Mouse (Mus musculus) neural tube, embryonic 11.5 days (tissue): ENCODE results near the gene Ndrg3. TPM values are rescaled to one million over a fixed set of nuclear protein-coding genes. Genes with fewer than 3 reads are reported as not detected.

Experiments used
- ATAC-seq: fragments of 200-750 bp; cut with Nextera tagmentation; 2 replicates; pipeline ENCODE4 v1.8.0; 2017; ENCODE audit warnings: moderate number of reproducible peaks, mild to moderate bottlenecking, moderate TSS enrichment, moderate library complexity; ENCODE audit not compliant: insufficient read depth, low FRiP score, low TSS enrichment
- DNase-seq: peaks from one replicate; pipeline ENCODE4 v3.0.0-alpha.2; 2015; ENCODE audit warnings: low spot score
- H3K27ac ChIP-seq: fragments of 300-500 bp; sonication (generic); 2 replicates; pipeline ENCODE4 v1.5.1; 2014; ENCODE audit warnings: low read depth, mild to moderate bottlenecking, low read length
- H3K27me3 ChIP-seq: fragments of 300-500 bp; sonication (generic); 2 replicates; pipeline ENCODE4 v1.6.1; 2014; ENCODE audit warnings: mild to moderate bottlenecking, low read length, mixed read lengths; ENCODE audit not compliant: control insufficient read depth, insufficient read depth
- H3K36me3 ChIP-seq: fragments of 300-500 bp; sonication (generic); 2 replicates; pipeline ENCODE4 v1.6.1; 2014; ENCODE audit warnings: mild to moderate bottlenecking, low read length, moderate library complexity, mixed read lengths; ENCODE audit not compliant: control insufficient read depth, insufficient read depth
- H3K4me1 ChIP-seq: fragments of 300-500 bp; sonication (generic); 2 replicates; pipeline ENCODE4 v1.6.1; 2014; ENCODE audit warnings: low read length, mixed read lengths; ENCODE audit not compliant: control insufficient read depth, insufficient read depth
- H3K4me2 ChIP-seq: fragments of 300-500 bp; sonication (generic); 2 replicates; pipeline ENCODE4 v1.6.1; 2014; ENCODE audit warnings: low read depth, mild to moderate bottlenecking, moderate library complexity
- H3K4me3 ChIP-seq: fragments of 300-500 bp; sonication (generic); 2 replicates; pipeline ENCODE4 v1.5.1; 2014; ENCODE audit warnings: low read depth, low read length
- H3K9ac ChIP-seq: fragments of 300-500 bp; sonication (generic); 2 replicates; pipeline ENCODE4 v1.6.1; 2014; ENCODE audit warnings: mild to moderate bottlenecking, low read length
- H3K9me3 ChIP-seq: fragments of 300-500 bp; sonication (generic); 2 replicates; pipeline ENCODE4 v1.6.1; 2016; ENCODE audit warnings: low read length; ENCODE audit not compliant: control insufficient read depth
- WGBS: fragments of 180-500 bp; shearing (Covaris S2); extraction: QIAGEN DNeasy Blood & Tissue Kit; methylation state at CpG from one replicate; pipeline ENCODE4 v1.1.7; 2014; 5-methylcytosine and 5-hydroxymethylcytosine counted together
- polyA plus RNA-seq: library from polyadenylated mRNA; unstranded; fragments of >200 nt; fragmentation: Nextera tagmentation; extraction: Ambion mirVana; gene quantifications from 2 replicates; pipeline ENCODE4 v1.2.1, GENCODE M21; 2014

Gene Ndrg3
- polyA plus RNA-seq, 1 experiment from 2014 or later = 58.9 TPM

- Histone ChIP-seq H3K27ac (no peak overlapping the region), H3K9ac (no peak overlapping the region), H3K27me3 (no peaks in the 10 kb centered on the region), H3K4me2 (no peak overlapping the region), H3K4me1 (no peaks in the 10 kb centered on the region), H3K9me3 (no peaks in the 10 kb centered on the region), H3K4me3 (no peak overlapping the region), H3K36me3 (no peaks in the 10 kb centered on the region)
- 96% methylated on average over 2 of the region's 2 CpGs for WGBS
- DNase-seq (no peak), ATAC-seq (no peak)
Measured at GRCm38 (mm10) chr2:156982864-156983263, 9.0 kb downstream of the Ndrg3 start.

- Histone ChIP-seq H3K4me2 (no peak overlapping the region), H3K36me3 (no peaks in the 10 kb centered on the region), H3K9me3 (no peaks in the 10 kb centered on the region), H3K9ac (no peak overlapping the region), H3K27me3 (no peaks in the 10 kb centered on the region), H3K4me1 (no peaks in the 10 kb centered on the region), H3K4me3 (no peak overlapping the region), H3K27ac (no peak overlapping the region)
- ATAC-seq (no peak), DNase-seq (no peak)
- WGBS = 83% methylated on average over 4 of the region's 4 CpGs
Measured at GRCm38 (mm10) chr2:156981291-156981690, 10.6 kb downstream of the Ndrg3 start.

GRCm38 (mm10) chr2:156980059-156980458 is 11.8 kb downstream of the Ndrg3 start:
- Histone ChIP-seq H3K9ac (no peak overlapping the region), H3K27me3 (no peaks in the 10 kb centered on the region), H3K36me3 (no peaks in the 10 kb centered on the region), H3K27ac (no peak overlapping the region), H3K4me3 (no peak overlapping the region), H3K4me1 (no peaks in the 10 kb centered on the region), H3K4me2 (no peak overlapping the region), H3K9me3 (no peaks in the 10 kb centered on the region)
- ATAC-seq (no peak), DNase-seq (no peak)
- WGBS = 89% methylated on average over 2 of the region's 2 CpGs

- Histone ChIP-seq H3K36me3 (no peaks in the 10 kb centered on the region), H3K9ac (no peak overlapping the region), H3K9me3 (no peaks in the 10 kb centered on the region), H3K4me1 (no peaks in the 10 kb centered on the region), H3K27me3 (no peaks in the 10 kb centered on the region), H3K4me2 (no peak overlapping the region), H3K27ac (no peak overlapping the region), H3K4me3 (no peak overlapping the region)
- ATAC-seq (peak; percentile 45; the same call in 1 of the 2 replicates), DNase-seq (peak; percentile 42)
Measured at GRCm38 (mm10) chr2:156976711-156977110, 15.1 kb downstream of the Ndrg3 start.

- DNase-seq = no peak
- WGBS = 90% methylated on average over 2 of the region's 2 CpGs
Measured at GRCm38 (mm10) chr2:156974967-156975366, 16.9 kb downstream of the Ndrg3 start.

GRCm38 (mm10) chr2:156973316-156974100 is 18.3 kb downstream of the Ndrg3 start:
- 88% methylated on average over 5 of the region's 5 CpGs for WGBS
- DNase-seq = no peak

More at GRCm38 (mm10) chr2:156974967-156975366, 16.9 kb downstream of the Ndrg3 start:
- no peak for ATAC-seq
- H3K36me3 ChIP-seq = no peaks in the 10 kb centered on the region
- H3K27ac ChIP-seq = no peak overlapping the region
- no peak overlapping the region for H3K4me2 ChIP-seq
- no peaks in the 10 kb centered on the region for H3K4me1 ChIP-seq
- no peaks in the 10 kb centered on the region for H3K9me3 ChIP-seq
- no peak overlapping the region for H3K4me3 ChIP-seq
- H3K9ac ChIP-seq = no peak overlapping the region
- no peaks in the 10 kb centered on the region for H3K27me3 ChIP-seq

GRCm38 (mm10) chr2:156970253-156970652 is 21.6 kb downstream of the Ndrg3 start:
- no peak overlapping the region for H3K9ac ChIP-seq
- no peak overlapping the region for H3K4me3 ChIP-seq
- no peak overlapping the region for H3K4me2 ChIP-seq
- H3K36me3 ChIP-seq = no peaks in the 10 kb centered on the region
- no peaks in the 10 kb centered on the region for H3K9me3 ChIP-seq
- H3K27ac ChIP-seq = no peak overlapping the region
- no peaks in the 10 kb centered on the region for H3K4me1 ChIP-seq
- H3K27me3 ChIP-seq = no peaks in the 10 kb centered on the region
- no peak for DNase-seq
- 82% methylated on average over 7 of the region's 7 CpGs for WGBS
- no peak for ATAC-seq

More at GRCm38 (mm10) chr2:156973316-156974100, 18.3 kb downstream of the Ndrg3 start:
- no peak for ATAC-seq
- Histone ChIP-seq H3K9me3 (no peaks in the 10 kb centered on the region), H3K36me3 (no peaks in the 10 kb centered on the region), H3K4me2 (no peak overlapping the region), H3K4me3 (no peak overlapping the region), H3K27ac (no peak overlapping the region), H3K27me3 (no peaks in the 10 kb centered on the region), H3K9ac (no peak overlapping the region), H3K4me1 (no peaks in the 10 kb centered on the region)

GRCm38 (mm10) chr2:156968501-156968900 is 23.4 kb downstream of the Ndrg3 start:
- no peaks in the 10 kb centered on the region for H3K9me3 ChIP-seq
- ATAC-seq = no peak
- 87% methylated on average over 4 of the region's 4 CpGs for WGBS
- H3K4me1 ChIP-seq = no peaks in the 10 kb centered on the region
- no peak overlapping the region for H3K4me2 ChIP-seq
- H3K9ac ChIP-seq = no peak overlapping the region
- H3K27ac ChIP-seq = no peak overlapping the region
- DNase-seq = no peak
- H3K36me3 ChIP-seq = no peaks in the 10 kb centered on the region
- no peaks in the 10 kb centered on the region for H3K27me3 ChIP-seq
- no peak overlapping the region for H3K4me3 ChIP-seq

GRCm38 (mm10) chr2:156967388-156967787 is 24.5 kb downstream of the Ndrg3 start:
- 88% methylated on average over 6 of the region's 6 CpGs for WGBS
- DNase-seq = no peak
- H3K4me2 ChIP-seq = no peak overlapping the region
- no peaks in the 10 kb centered on the region for H3K4me1 ChIP-seq
- no peak overlapping the region for H3K9ac ChIP-seq
- no peaks in the 10 kb centered on the region for H3K27me3 ChIP-seq
- no peak for ATAC-seq
- H3K36me3 ChIP-seq = no peaks in the 10 kb centered on the region
- H3K9me3 ChIP-seq = no peaks in the 10 kb centered on the region
- no peak overlapping the region for H3K27ac ChIP-seq
- H3K4me3 ChIP-seq = no peak overlapping the region
